Mouse (Mus musculus) hindbrain, embryonic 12.5 days (tissue): ENCODE measurements around the gene Syde1. TPM values are rescaled to one million over a fixed set of nuclear protein-coding genes. Genes with fewer than 3 reads are reported as not detected.
A peak's percentile ranks its signal among the peaks of the same experiment; 100 is the strongest.

Experiments
- ATAC-seq: fragments of 200-750 bp; cut with Nextera tagmentation; 2 replicates; pipeline ENCODE4 v1.8.0; 2017; ENCODE audit warnings: moderate TSS enrichment; ENCODE audit not compliant: low FRiP score
- H3K27ac ChIP-seq: fragments of 300-500 bp; sonication (generic); 2 replicates; pipeline ENCODE4 v1.5.1; 2016; ENCODE audit warnings: mild to moderate bottlenecking
- H3K27me3 ChIP-seq: fragments of 300-500 bp; sonication (generic); 2 replicates; pipeline ENCODE4 v1.6.1; 2016; ENCODE audit warnings: mild to moderate bottlenecking
- H3K36me3 ChIP-seq: fragments of 300-500 bp; sonication (generic); 2 replicates; pipeline ENCODE4 v1.6.1; 2016; ENCODE audit warnings: mild to moderate bottlenecking
- H3K4me1 ChIP-seq: fragments of 300-500 bp; sonication (generic); 2 replicates; pipeline ENCODE4 v1.6.1; 2016
- H3K4me2 ChIP-seq: fragments of 300-500 bp; sonication (generic); replicated peaks from 2 replicates; pipeline ENCODE4 v1.6.1; 2016; ENCODE audit warnings: mild to moderate bottlenecking
- H3K4me3 ChIP-seq: fragments of 300-500 bp; sonication (generic); 2 replicates; pipeline ENCODE4 v1.5.1; 2016; ENCODE audit warnings: mild to moderate bottlenecking
- H3K9ac ChIP-seq: fragments of 300-500 bp; sonication (generic); 2 replicates; pipeline ENCODE4 v1.6.1; 2016; ENCODE audit warnings: mild to moderate bottlenecking, moderate library complexity
- H3K9me3 ChIP-seq: fragments of 300-500 bp; sonication (generic); replicated peaks from 2 replicates; pipeline ENCODE4 v1.6.1; 2016; ENCODE audit warnings: mild to moderate bottlenecking
- WGBS: fragments of 180-500 bp; shearing (Covaris S2); methylation state at CpG from one replicate; pipeline ENCODE4 v1.1.7; 2016; 5-methylcytosine and 5-hydroxymethylcytosine counted together
- polyA plus RNA-seq: library from polyadenylated mRNA; unstranded; fragments of >200 nt; fragmentation: Nextera tagmentation; extraction: Ambion mirVana; gene quantifications from 2 replicates; pipeline ENCODE4 v1.2.1, GENCODE M21; 2016

Gene Syde1
- polyA plus RNA-seq, 1 experiment from 2014 or later, result 9.2 TPM

GRCm38 (mm10) chr10:78590744-78591143 lies 1.0 kb downstream of the Syde1 start:
- Histone ChIP-seq H3K27me3 (no peaks in the 10 kb centered on the region), H3K36me3 (peaks cover 24% of the 10 kb centered on the region), H3K9ac (peak overlapping the region; percentile 74), H3K27ac (no peak overlapping the region), H3K9me3 (no peaks in the 10 kb centered on the region), H3K4me2 (peak overlapping the region; percentile 86), H3K4me1 (peaks cover 10% of the 10 kb centered on the region), H3K4me3 (peak overlapping the region; percentile 54)
- no peak for ATAC-seq
- WGBS, result 51% methylated on average over 9 of the region's 9 CpGs

DNA sequence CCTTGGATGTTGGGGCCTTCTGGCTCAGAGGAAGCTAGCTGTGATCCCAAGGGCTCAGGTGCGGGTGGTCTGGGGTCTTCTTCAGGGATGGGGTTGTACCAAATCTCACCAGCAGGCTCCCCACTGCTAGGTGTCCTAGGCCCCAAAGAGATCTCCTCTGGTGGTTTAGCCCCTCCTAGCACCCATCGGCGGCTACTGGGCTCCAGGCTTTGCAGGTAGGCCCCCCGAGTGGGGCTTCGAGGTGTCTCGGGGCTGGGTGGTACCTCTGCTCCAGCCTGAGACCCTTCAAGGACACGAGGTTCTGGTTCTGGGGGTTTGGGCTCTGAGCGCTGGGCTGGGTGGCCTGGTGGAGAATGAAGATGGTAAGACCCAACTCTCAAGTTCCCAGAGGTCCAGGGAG lies 1.9 kb downstream of the Syde1 start:
- ATAC-seq, result no peak
- 86% methylated on average over 8 of the region's 8 CpGs for WGBS
- H3K9ac ChIP-seq, result no peak overlapping the region
- H3K27me3 ChIP-seq, result no peaks in the 10 kb centered on the region
- no peaks in the 10 kb centered on the region for H3K9me3 ChIP-seq
- H3K4me2 ChIP-seq, result no peak overlapping the region
- no peak overlapping the region for H3K27ac ChIP-seq
- H3K4me1 ChIP-seq, result peaks cover 10% of the 10 kb centered on the region
- no peak overlapping the region for H3K4me3 ChIP-seq
- peaks cover 33% of the 10 kb centered on the region for H3K36me3 ChIP-seq

DNA sequence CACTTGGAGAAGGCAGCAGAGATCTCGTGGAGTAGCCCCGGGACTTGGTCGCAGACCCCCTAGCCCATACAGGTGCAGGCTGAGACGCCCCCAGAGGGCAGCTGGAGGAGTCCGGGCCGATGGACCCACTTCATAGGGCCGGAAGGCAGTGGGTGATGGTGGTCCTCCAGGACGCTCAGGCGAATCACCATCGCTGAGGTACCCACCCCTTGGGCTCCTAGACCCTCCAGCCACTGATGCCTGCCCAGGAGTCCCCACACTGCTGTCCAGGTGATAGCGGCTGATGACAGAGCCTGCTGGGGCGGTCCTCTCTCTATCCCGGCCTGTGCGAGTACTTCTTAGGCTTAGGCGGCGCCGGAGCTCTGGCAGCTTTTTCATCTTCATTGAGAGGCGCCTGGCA lies 2.5 kb downstream of the Syde1 start:
- H3K9ac ChIP-seq, result no peak overlapping the region
- no peak overlapping the region for H3K4me2 ChIP-seq
- H3K27ac ChIP-seq, result no peak overlapping the region
- H3K4me3 ChIP-seq, result no peak overlapping the region
- H3K27me3 ChIP-seq, result no peaks in the 10 kb centered on the region
- ATAC-seq, result no peak
- 96% methylated on average over 18 of the region's 18 CpGs for WGBS
- no peaks in the 10 kb centered on the region for H3K9me3 ChIP-seq
- peaks cover 38% of the 10 kb centered on the region for H3K36me3 ChIP-seq
- H3K4me1 ChIP-seq, result peaks cover 10% of the 10 kb centered on the region

DNA sequence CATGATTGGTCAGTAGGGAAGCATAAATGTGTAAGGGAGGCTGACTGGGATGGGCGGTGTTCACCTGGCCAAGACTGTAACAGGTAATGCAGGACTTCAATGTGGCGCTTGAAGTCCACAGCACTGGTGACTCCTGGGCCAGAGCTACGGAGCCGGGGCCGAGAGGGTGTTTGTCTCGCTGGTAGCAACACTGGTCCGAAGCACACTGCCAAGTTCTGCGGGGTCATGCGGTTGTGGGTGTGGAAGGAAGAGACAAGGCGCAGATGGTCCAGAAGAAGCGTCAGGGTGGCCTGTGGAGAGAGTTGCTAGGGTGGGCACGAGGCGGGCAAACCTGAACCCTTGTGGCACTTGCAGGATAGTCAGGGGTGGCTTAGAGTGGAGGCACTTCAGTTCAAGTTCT lies 5.7 kb downstream of the Syde1 start:
- H3K36me3 ChIP-seq, result peaks cover 58% of the 10 kb centered on the region
- no peaks in the 10 kb centered on the region for H3K9me3 ChIP-seq
- ATAC-seq, result no peak

DNA sequence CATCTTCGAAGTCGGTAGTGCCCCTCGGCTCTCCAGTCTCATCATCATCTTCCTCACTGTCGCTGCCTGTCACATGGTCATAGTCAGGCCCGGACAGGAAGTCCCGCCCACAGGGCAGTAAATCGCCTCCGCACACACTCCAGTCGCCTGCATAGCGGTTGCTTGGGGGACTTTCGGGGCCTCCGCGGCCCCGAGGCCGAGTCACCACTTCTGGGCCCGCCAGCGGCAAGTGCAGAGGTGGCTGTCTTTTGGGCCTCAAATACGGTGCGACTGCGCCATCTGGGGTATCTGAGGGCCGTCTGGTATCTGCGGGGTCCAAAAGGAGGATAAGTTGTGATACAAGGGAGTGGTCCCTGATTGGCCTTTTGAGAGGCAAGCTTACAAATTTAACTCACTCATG lies 6.2 kb downstream of the Syde1 start:
- H3K4me2 ChIP-seq, result no peak overlapping the region
- H3K4me1 ChIP-seq, result no peaks in the 10 kb centered on the region; the same call in 1 of the 2 replicates
- H3K36me3 ChIP-seq, result peaks cover 62% of the 10 kb centered on the region
- H3K9me3 ChIP-seq, result no peaks in the 10 kb centered on the region
- 90% methylated on average over 22 of the region's 22 CpGs for WGBS
- no peak overlapping the region for H3K4me3 ChIP-seq
- no peak overlapping the region for H3K27ac ChIP-seq
- ATAC-seq, result no peak
- H3K9ac ChIP-seq, result no peak overlapping the region
- H3K27me3 ChIP-seq, result no peaks in the 10 kb centered on the region

More for the DNA sequence above, 5.7 kb downstream of the Syde1 start:
- H3K4me1 ChIP-seq, result peaks cover 4% of the 10 kb centered on the region
- H3K4me2 ChIP-seq, result no peak overlapping the region
- no peaks in the 10 kb centered on the region for H3K27me3 ChIP-seq
- no peak overlapping the region for H3K27ac ChIP-seq
- H3K4me3 ChIP-seq, result no peak overlapping the region
- 96% methylated on average over 13 of the region's 13 CpGs for WGBS
- no peak overlapping the region for H3K9ac ChIP-seq

- WGBS, result 89% methylated on average over 1 of the region's 1 CpGs
- no peak overlapping the region for H3K27ac ChIP-seq
- no peak overlapping the region for H3K4me2 ChIP-seq
- H3K36me3 ChIP-seq, result peaks cover 64% of the 10 kb centered on the region
- H3K27me3 ChIP-seq, result no peaks in the 10 kb centered on the region
- no peaks in the 10 kb centered on the region for H3K9me3 ChIP-seq
- H3K9ac ChIP-seq, result no peak overlapping the region
- no peak overlapping the region for H3K4me3 ChIP-seq
- no peak for ATAC-seq
- H3K4me1 ChIP-seq, result no peaks in the 10 kb centered on the region
Observed at GRCm38 (mm10) chr10:78584996-78585395, 6.8 kb downstream of the Syde1 start.

DNA sequence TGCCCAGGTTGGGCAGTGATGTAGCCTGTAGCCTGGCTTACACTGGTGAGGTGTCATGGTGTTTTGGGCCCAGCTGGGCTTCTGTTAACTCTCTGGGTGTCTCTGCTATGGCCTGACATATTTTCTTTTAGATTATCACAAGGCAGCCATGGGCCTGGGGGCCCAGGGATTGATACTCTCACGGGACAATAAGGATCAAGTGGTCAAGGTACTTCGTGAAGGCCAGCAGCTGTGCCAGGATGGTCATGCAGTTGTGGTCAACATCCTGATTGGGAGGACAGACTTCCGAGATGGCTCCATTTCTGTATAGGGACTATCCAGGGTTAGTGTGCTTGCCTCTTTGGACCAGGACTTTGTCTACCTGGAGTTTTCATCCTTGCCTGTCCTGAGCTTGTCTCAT lies 7.8 kb downstream of the Syde1 start:
- Histone ChIP-seq H3K36me3 (peaks cover 65% of the 10 kb centered on the region), H3K4me2 (no peak overlapping the region), H3K27me3 (no peaks in the 10 kb centered on the region), H3K9me3 (no peaks in the 10 kb centered on the region), H3K9ac (no peak overlapping the region), H3K4me3 (no peak overlapping the region), H3K4me1 (no peaks in the 10 kb centered on the region), H3K27ac (no peak overlapping the region)
- WGBS, result 85% methylated on average over 3 of the region's 3 CpGs
- ATAC-seq, result no peak

- no peaks in the 10 kb centered on the region for H3K27me3 ChIP-seq
- no peak overlapping the region for H3K4me2 ChIP-seq
- no peak overlapping the region for H3K27ac ChIP-seq
- ATAC-seq, result no peak
- WGBS, result 80% methylated on average over 9 of the region's 9 CpGs
- H3K4me3 ChIP-seq, result no peak overlapping the region
- H3K36me3 ChIP-seq, result peaks cover 65% of the 10 kb centered on the region
- H3K9ac ChIP-seq, result no peak overlapping the region
- no peaks in the 10 kb centered on the region for H3K4me1 ChIP-seq
- H3K9me3 ChIP-seq, result no peaks in the 10 kb centered on the region
Observed at GRCm38 (mm10) chr10:78583347-78583746, 8.4 kb downstream of the Syde1 start.

GRCm38 (mm10) chr10:78581121-78581520 lies 10.6 kb downstream of the Syde1 start:
- H3K27me3 ChIP-seq, result no peaks in the 10 kb centered on the region
- H3K4me3 ChIP-seq, result no peak overlapping the region
- no peak for ATAC-seq
- WGBS, result 89% methylated on average over 7 of the region's 7 CpGs
- no peak overlapping the region for H3K9ac ChIP-seq
- H3K4me1 ChIP-seq, result no peaks in the 10 kb centered on the region
- H3K27ac ChIP-seq, result no peak overlapping the region
- no peak overlapping the region for H3K4me2 ChIP-seq
- H3K9me3 ChIP-seq, result no peaks in the 10 kb centered on the region
- H3K36me3 ChIP-seq, result peaks cover 65% of the 10 kb centered on the region

DNA sequence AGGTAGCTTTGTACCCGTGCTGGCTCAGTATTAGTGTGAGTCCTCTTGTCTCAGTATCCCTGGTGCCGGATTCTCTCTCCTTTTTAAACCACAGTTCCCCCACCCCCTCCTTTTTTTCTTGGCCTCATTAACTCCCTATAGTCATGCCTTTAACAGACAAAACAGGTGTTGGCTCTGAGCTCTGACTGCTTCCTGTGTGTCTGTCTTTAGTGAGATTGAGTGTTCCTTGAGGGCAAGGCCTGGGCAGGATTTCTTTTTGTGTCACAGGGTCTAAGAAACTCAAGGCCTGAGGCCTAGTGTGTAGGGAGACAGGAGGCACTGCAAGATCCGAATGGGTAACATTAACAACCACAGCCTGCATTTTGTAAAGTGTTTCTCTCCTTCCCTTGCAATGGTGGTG lies 13.6 kb downstream of the Syde1 start:
- Histone ChIP-seq H3K4me3 (no peak overlapping the region), H3K9ac (no peak overlapping the region), H3K4me2 (no peak overlapping the region), H3K27me3 (no peaks in the 10 kb centered on the region), H3K36me3 (peaks cover 39% of the 10 kb centered on the region), H3K27ac (no peak overlapping the region), H3K4me1 (peaks cover 15% of the 10 kb centered on the region), H3K9me3 (no peaks in the 10 kb centered on the region)
- WGBS, result 85% methylated on average over 3 of the region's 3 CpGs
- no peak for ATAC-seq

GRCm38 (mm10) chr10:78576435-78577184 lies 15.2 kb downstream of the Syde1 start:
- 92% methylated on average over 16 of the region's 16 CpGs for WGBS

GRCm38 (mm10) chr10:78575690-78576089 lies 16.1 kb downstream of the Syde1 start:
- peaks cover 23% of the 10 kb centered on the region for H3K36me3 ChIP-seq
- no peak overlapping the region for H3K4me3 ChIP-seq
- 0 out of 2 replicates have a peak overlapping the region, but pooled peaks have one; percentile 10 for H3K9ac ChIP-seq
- H3K9me3 ChIP-seq, result no peaks in the 10 kb centered on the region
- ATAC-seq, result no peak
- H3K4me1 ChIP-seq, result peaks cover 15% of the 10 kb centered on the region
- H3K27ac ChIP-seq, result no peak overlapping the region
- 96% methylated on average over 2 of the region's 2 CpGs for WGBS
- H3K4me2 ChIP-seq, result peak overlapping the region; percentile 73
- H3K27me3 ChIP-seq, result no peaks in the 10 kb centered on the region

More at GRCm38 (mm10) chr10:78576435-78577184, 15.2 kb downstream of the Syde1 start:
- ATAC-seq, result no peak
- H3K4me2 ChIP-seq, result no peak overlapping the region
- no peak overlapping the region for H3K9ac ChIP-seq
- no peaks in the 10 kb centered on the region for H3K9me3 ChIP-seq
- H3K4me1 ChIP-seq, result peaks cover 15% of the 10 kb centered on the region
- no peak overlapping the region for H3K4me3 ChIP-seq
- no peaks in the 10 kb centered on the region for H3K27me3 ChIP-seq
- no peak overlapping the region for H3K27ac ChIP-seq
- H3K36me3 ChIP-seq, result peaks cover 31% of the 10 kb centered on the region

- H3K4me1 ChIP-seq, result peaks cover 15% of the 10 kb centered on the region
- peak overlapping the region; percentile 73 for H3K4me2 ChIP-seq
- peak overlapping the region; percentile 79 for H3K27ac ChIP-seq
- peak overlapping the region; percentile 56 for H3K4me3 ChIP-seq
- H3K36me3 ChIP-seq, result peaks cover 21% of the 10 kb centered on the region
- no peaks in the 10 kb centered on the region for H3K27me3 ChIP-seq
- ATAC-seq, result peak; percentile 53
- no peaks in the 10 kb centered on the region for H3K9me3 ChIP-seq
- WGBS, result 17% methylated on average over 13 of the region's 13 CpGs
- peak overlapping the region; percentile 73 for H3K9ac ChIP-seq
Observed at GRCm38 (mm10) chr10:78575105-78575632, 16.6 kb downstream of the Syde1 start.
